Mouse (Mus musculus): ENCODE measurements around the gene Mycbp2.

The Mycbp2 gene

DNA sequence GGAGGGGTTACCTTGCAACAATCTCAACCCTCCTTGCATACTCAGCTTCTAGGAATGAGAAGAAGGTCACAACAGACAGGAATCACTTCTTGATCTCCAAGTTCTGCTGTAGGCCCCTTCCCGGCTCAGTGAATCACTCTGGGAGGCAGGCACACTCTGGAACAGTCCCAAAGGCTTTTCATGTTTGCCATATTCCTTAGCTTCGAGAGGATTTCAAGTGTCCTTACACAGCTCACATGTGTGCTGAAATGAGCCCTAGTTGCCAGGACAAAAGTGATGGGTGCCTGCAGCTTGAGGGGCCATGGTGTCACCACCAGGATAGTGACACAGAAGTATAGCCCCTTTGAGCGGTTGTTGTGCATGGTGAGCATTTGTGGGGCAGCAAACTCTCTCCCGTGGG is 273.9 kb downstream of the Mycbp2 start:
- no peak for DNase-seq (ENCODE audit: low spot score)

GRCm38 (mm10) chr14:103071471-103071870 is 275.1 kb downstream of the Mycbp2 start:
- DNase-seq (ENCODE audit: low spot score) = no peak

DNA sequence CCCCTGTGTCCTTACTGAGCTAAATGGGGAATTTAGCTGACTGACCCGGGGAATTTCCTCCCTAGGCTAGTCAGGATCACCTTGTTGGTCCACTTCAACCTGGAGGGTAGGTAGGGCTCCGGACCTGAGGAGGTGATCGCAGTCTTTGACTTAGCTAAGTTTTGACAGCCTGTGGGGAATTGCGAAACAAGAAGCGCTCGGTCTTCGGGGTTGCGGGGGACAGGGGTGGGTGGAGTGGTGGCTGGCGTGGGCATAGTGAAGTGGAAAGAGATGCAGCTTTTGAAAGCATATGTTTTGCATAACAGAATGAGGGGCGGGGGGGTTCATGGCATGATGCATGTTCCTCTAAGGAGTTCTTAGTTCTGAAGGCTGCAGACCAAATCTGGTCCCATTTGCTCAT is 275.8 kb downstream of the Mycbp2 start:
- DNase-seq (ENCODE audit: low spot score) = no peak

- peak; percentile 88 for DNase-seq (ENCODE audit: low spot score)
Observed at GRCm38 (mm10) chr14:103069864-103070611, 276.6 kb downstream of the Mycbp2 start, which contains the start of gene Cln5. Cln5 (plus strand) TSS chr14:103070216.

- DNase-seq (ENCODE audit: low spot score) = no peak
Observed at GRCm38 (mm10) chr14:103069465-103069863, 277.1 kb downstream of the Mycbp2 start.

- peak; percentile 84 for DNase-seq (ENCODE audit: low spot score)
Observed at GRCm38 (mm10) chr14:103065294-103066167, 281.1 kb downstream of the Mycbp2 start.
